Mouse (Mus musculus) lung, embryonic 14.5 days (tissue): ENCODE measurements around the gene Cux1. TPM values are rescaled to one million over a fixed set of nuclear protein-coding genes. Genes with fewer than 3 reads are reported as not detected.

Experiments used
- ATAC-seq: fragments of 200-750 bp; cut with Nextera tagmentation; 2 replicates; pipeline ENCODE4 v1.8.0; 2017; ENCODE audit warnings: mild to moderate bottlenecking, moderate TSS enrichment, moderate library complexity; ENCODE audit not compliant: insufficient read depth
- DNase-seq: peaks from one replicate; pipeline ENCODE4 v3.0.0-alpha.2; 2015
- H3K27ac ChIP-seq: fragments of 300-500 bp; sonication (generic); 2 replicates; pipeline ENCODE4 v1.5.1; 2014; ENCODE audit warnings: low read depth, mild to moderate bottlenecking, moderate library complexity
- H3K27me3 ChIP-seq: fragments of 300-500 bp; sonication (generic); 2 replicates; pipeline ENCODE4 v1.6.1; 2014; ENCODE audit warnings: low read length, control low read depth; ENCODE audit not compliant: insufficient read depth
- H3K36me3 ChIP-seq: fragments of 300-500 bp; sonication (generic); 2 replicates; pipeline ENCODE4 v1.6.1; 2014; ENCODE audit warnings: control low read depth; ENCODE audit not compliant: insufficient read depth
- H3K4me1 ChIP-seq: fragments of 300-500 bp; sonication (generic); 2 replicates; pipeline ENCODE4 v1.6.1; 2014; ENCODE audit warnings: antibody characterized with exemption, control low read depth; ENCODE audit not compliant: insufficient read depth
- H3K4me2 ChIP-seq: fragments of 300-500 bp; sonication (generic); 2 replicates; pipeline ENCODE4 v1.6.1; 2014; ENCODE audit warnings: mild to moderate bottlenecking
- H3K4me3 ChIP-seq: fragments of 300-500 bp; sonication (generic); 2 replicates; pipeline ENCODE4 v1.5.1; 2014; ENCODE audit warnings: low read depth, low read length
- H3K9ac ChIP-seq: fragments of 300-500 bp; sonication (generic); 2 replicates; pipeline ENCODE4 v1.6.1; 2014
- H3K9me3 ChIP-seq: fragments of 300-500 bp; sonication (generic); 2 replicates; pipeline ENCODE4 v1.6.1; 2016; ENCODE audit warnings: low read depth, low read length, control low read depth
- CTCF ChIP-seq: IDR thresholded peaks from 2 replicates; pipeline ENCODE4 v1.5.1; 2016; ENCODE audit warnings: antibody characterized with exemption, low read depth
- WGBS: fragments of 180-500 bp; shearing (Covaris S2); extraction: QIAGEN DNeasy Blood & Tissue Kit; methylation state at CpG from one replicate; pipeline ENCODE4 v1.1.7; 2014; 5-methylcytosine and 5-hydroxymethylcytosine counted together
- polyA plus RNA-seq: library from polyadenylated mRNA; unstranded; fragments of >200 nt; fragmentation: Nextera tagmentation; extraction: Ambion mirVana; gene quantifications from 2 replicates; pipeline ENCODE4 v1.2.1, GENCODE M21; 2014

Gene Cux1
- polyA plus RNA-seq, 1 experiment from 2014 or later = 104 TPM

- no peaks in the 10 kb centered on the region for H3K27me3 ChIP-seq
- no peak for ATAC-seq
- H3K4me1 ChIP-seq = peaks cover 3% of the 10 kb centered on the region; the same call in 1 of the 2 replicates
- no peak overlapping the region for H3K4me3 ChIP-seq
- H3K36me3 ChIP-seq = no peaks in the 10 kb centered on the region
- H3K9me3 ChIP-seq = no peaks in the 10 kb centered on the region
- no peak for TF ChIP-seq CTCF
- no peak overlapping the region for H3K4me2 ChIP-seq
- no peak overlapping the region for H3K9ac ChIP-seq
- H3K27ac ChIP-seq = no peak overlapping the region; the same call in 1 of the 2 replicates
- DNase-seq = no peak
- 83% methylated on average over 1 of the region's 1 CpGs for WGBS
These were observed 170.6 kb downstream of the Cux1 start for GRCm38 (mm10) chr5:136396699-136397098.

GRCm38 (mm10) chr5:136396256-136396655 is 171.0 kb downstream of the Cux1 start:
- H3K4me3 ChIP-seq = no peak overlapping the region
- 59% methylated on average over 7 of the region's 7 CpGs for WGBS
- no peak overlapping the region for H3K9ac ChIP-seq
- TF ChIP-seq CTCF = no peak
- no peak overlapping the region for H3K4me2 ChIP-seq
- ATAC-seq = peak; percentile 39; the same call in 1 of the 2 replicates
- peak overlapping the region; percentile 10; the same call in 1 of the 2 replicates for H3K27ac ChIP-seq
- H3K27me3 ChIP-seq = no peaks in the 10 kb centered on the region
- DNase-seq = peak; percentile 28
- H3K36me3 ChIP-seq = 0 out of 2 replicates have a peak, but pooled peaks cover 3% of the 10 kb centered on the region
- no peaks in the 10 kb centered on the region for H3K9me3 ChIP-seq
- peaks cover 3% of the 10 kb centered on the region; the same call in 1 of the 2 replicates for H3K4me1 ChIP-seq

- Histone ChIP-seq H3K36me3 (0 out of 2 replicates have a peak, but pooled peaks cover 5% of the 10 kb centered on the region), H3K4me2 (no peak overlapping the region), H3K9me3 (no peaks in the 10 kb centered on the region), H3K27ac (peak overlapping the region; percentile 10; the same call in 1 of the 2 replicates), H3K27me3 (no peaks in the 10 kb centered on the region), H3K9ac (no peak overlapping the region), H3K4me1 (peaks cover 3% of the 10 kb centered on the region; the same call in 1 of the 2 replicates), H3K4me3 (no peak overlapping the region)
- DNase-seq (no peak), ATAC-seq (no peak)
- WGBS = 71% methylated on average over 3 of the region's 3 CpGs
- TF ChIP-seq CTCF = no peak
These were observed 171.6 kb downstream of the Cux1 start for GRCm38 (mm10) chr5:136395600-136396195.

- Histone ChIP-seq H3K27me3 (no peaks in the 10 kb centered on the region), H3K36me3 (0 out of 2 replicates have a peak, but pooled peaks cover 9% of the 10 kb centered on the region), H3K4me2 (no peak overlapping the region), H3K9me3 (no peaks in the 10 kb centered on the region), H3K27ac (peak overlapping the region; percentile 63; the same call in 1 of the 2 replicates), H3K4me3 (no peak overlapping the region), H3K9ac (no peak overlapping the region), H3K4me1 (peaks cover 3% of the 10 kb centered on the region; the same call in 1 of the 2 replicates)
- 56% methylated on average over 6 of the region's 6 CpGs for WGBS
- ATAC-seq = peak; percentile 64
- DNase-seq = peak; percentile 56
- TF ChIP-seq CTCF = no peak
These were observed 172.6 kb downstream of the Cux1 start for GRCm38 (mm10) chr5:136394517-136395212.

GRCm38 (mm10) chr5:136393621-136394020 is 173.7 kb downstream of the Cux1 start:
- Histone ChIP-seq H3K4me1 (peaks cover 3% of the 10 kb centered on the region; the same call in 1 of the 2 replicates), H3K36me3 (0 out of 2 replicates have a peak, but pooled peaks cover 9% of the 10 kb centered on the region), H3K27ac (no peak overlapping the region), H3K9ac (no peak overlapping the region), H3K4me3 (no peak overlapping the region), H3K27me3 (no peaks in the 10 kb centered on the region), H3K9me3 (no peaks in the 10 kb centered on the region), H3K4me2 (no peak overlapping the region)
- TF ChIP-seq CTCF = no peak
- 68% methylated on average over 2 of the region's 2 CpGs for WGBS
- DNase-seq = no peak
- ATAC-seq = no peak

GRCm38 (mm10) chr5:136386757-136387156 is 180.5 kb downstream of the Cux1 start:
- H3K27me3 ChIP-seq = no peaks in the 10 kb centered on the region
- no peak overlapping the region for H3K4me2 ChIP-seq
- no peak overlapping the region for H3K9ac ChIP-seq
- no peak overlapping the region for H3K4me3 ChIP-seq
- 53% methylated on average over 2 of the region's 2 CpGs for WGBS
- H3K9me3 ChIP-seq = no peaks in the 10 kb centered on the region
- no peak overlapping the region for H3K27ac ChIP-seq
- no peak for DNase-seq
- H3K36me3 ChIP-seq = 0 out of 2 replicates have a peak, but pooled peaks cover 9% of the 10 kb centered on the region
- H3K4me1 ChIP-seq = no peaks in the 10 kb centered on the region
- no peak for ATAC-seq
- no peak for TF ChIP-seq CTCF

- no peaks in the 10 kb centered on the region for H3K27me3 ChIP-seq
- H3K9ac ChIP-seq = no peak overlapping the region
- 0 out of 2 replicates have a peak, but pooled peaks cover under 1% of the 10 kb centered on the region for H3K36me3 ChIP-seq
- ATAC-seq (no peak), DNase-seq (no peak)
- no peaks in the 10 kb centered on the region for H3K9me3 ChIP-seq
- no peak overlapping the region for H3K4me2 ChIP-seq
- H3K27ac ChIP-seq = no peak overlapping the region
- no peak overlapping the region for H3K4me3 ChIP-seq
- 88% methylated on average over 3 of the region's 3 CpGs for WGBS
- TF ChIP-seq CTCF = no peak
- H3K4me1 ChIP-seq = no peaks in the 10 kb centered on the region
These were observed 182.1 kb downstream of the Cux1 start for GRCm38 (mm10) chr5:136385161-136385560.
